Comparison of ENCODE assay signal across 20 mouse cellular contexts in genomic region chr8:61555343-61555742, GRCm38 (mm10).
DNase-seq lines count a peak whose midpoint lies in the region; ATAC-seq and TF ChIP-seq lines count a peak whose summit lies in the region.
"Had no signal": no experiment of that assay in that cellular context is flagged by ENCODE, and none has a peak within 500 bp of the region (broad histone marks: within the 10 kb centered on the region; RNA-seq: fewer than 3 reads in every experiment).

No protein-coding gene starts in this region.

- H3K9me3 ChIP-seq in forebrain, embryonic 14.5 days (replicated peaks; ENCODE audit: control insufficient read depth, low read length) = no peaks in the 10 kb centered on the region
- H3K9me3 ChIP-seq in forebrain, embryonic 16.5 days (ENCODE audit: control insufficient read depth, low read length) = no peaks in the 10 kb centered on the region
- H3K9me3 ChIP-seq in hindbrain, postnatal 0 days (ENCODE audit: low read length) = no peaks in the 10 kb centered on the region
- no peaks in the 10 kb centered on the region for H3K9me3 ChIP-seq in hindbrain, embryonic 14.5 days (ENCODE audit: control insufficient read depth, low read length)
- no peaks in the 10 kb centered on the region for H3K9me3 ChIP-seq in embryonic facial prominence, embryonic 15.5 days (replicated peaks)
- H3K9me3 ChIP-seq in midbrain, embryonic 16.5 days (replicated peaks; ENCODE audit: control insufficient read depth, low read length, poor library complexity, severe bottlenecking) = no peaks in the 10 kb centered on the region
- H3K9me3 ChIP-seq: hindbrain, embryonic 12.5 days; liver, embryonic 13.5 days; lung, embryonic 15.5 days; neural tube, embryonic 13.5 days had no signal

- no peaks in the 10 kb centered on the region; the same call in 1 of the 2 replicates for H3K36me3 ChIP-seq in forebrain, embryonic 14.5 days (ENCODE audit: control insufficient read depth, insufficient read depth, low read length)
- H3K36me3 ChIP-seq in forebrain, embryonic 16.5 days (ENCODE audit: control insufficient read depth, insufficient read depth) = no peaks in the 10 kb centered on the region
- H3K36me3 ChIP-seq in hindbrain, postnatal 0 days (ENCODE audit: insufficient read depth, low read length) = no peaks in the 10 kb centered on the region
- no peaks in the 10 kb centered on the region for H3K36me3 ChIP-seq in hindbrain, embryonic 14.5 days (replicated peaks; ENCODE audit: control insufficient read depth, insufficient read depth)
- H3K36me3 ChIP-seq in embryonic facial prominence, embryonic 15.5 days = no peaks in the 10 kb centered on the region; the same call in 1 of the 2 replicates
- H3K36me3 ChIP-seq in midbrain, embryonic 16.5 days (ENCODE audit: control insufficient read depth, insufficient read depth, low read length) = no peaks in the 10 kb centered on the region
- H3K36me3 ChIP-seq: hindbrain, embryonic 12.5 days; liver, embryonic 13.5 days had no signal

- H3K9ac ChIP-seq in forebrain, embryonic 14.5 days (ENCODE audit: low read length) = no peak overlapping the region
- H3K9ac ChIP-seq in forebrain, embryonic 16.5 days (replicated peaks; ENCODE audit: low read depth, low read length) = no peak overlapping the region
- no peak overlapping the region for H3K9ac ChIP-seq in hindbrain, postnatal 0 days (replicated peaks; ENCODE audit: low read length)
- H3K9ac ChIP-seq in hindbrain, embryonic 14.5 days = no peak overlapping the region
- H3K9ac ChIP-seq in embryonic facial prominence, embryonic 15.5 days = no peak overlapping the region
- no peak overlapping the region for H3K9ac ChIP-seq in midbrain, embryonic 16.5 days (ENCODE audit: low read depth, low read length)
- H3K9ac ChIP-seq: hindbrain, embryonic 12.5 days; liver, embryonic 13.5 days; lung, embryonic 15.5 days; neural tube, embryonic 13.5 days had no signal

- H3K27me3 ChIP-seq in forebrain, embryonic 14.5 days (replicated peaks; ENCODE audit: control insufficient read depth, insufficient read depth, low read length) = no peaks in the 10 kb centered on the region
- H3K27me3 ChIP-seq in forebrain, embryonic 16.5 days (replicated peaks; ENCODE audit: control insufficient read depth, insufficient read depth, low read length) = no peaks in the 10 kb centered on the region
- H3K27me3 ChIP-seq in hindbrain, postnatal 0 days (ENCODE audit: insufficient read depth, low read length) = no peaks in the 10 kb centered on the region
- no peaks in the 10 kb centered on the region for H3K27me3 ChIP-seq in hindbrain, embryonic 14.5 days (ENCODE audit: control insufficient read depth, insufficient read depth, low read length)
- no peaks in the 10 kb centered on the region for H3K27me3 ChIP-seq in embryonic facial prominence, embryonic 15.5 days
- no peaks in the 10 kb centered on the region for H3K27me3 ChIP-seq in midbrain, embryonic 16.5 days (ENCODE audit: control insufficient read depth, insufficient read depth, low read depth, low read length)
- H3K27me3 ChIP-seq: hindbrain, embryonic 12.5 days; liver, embryonic 13.5 days; lung, embryonic 15.5 days; neural tube, embryonic 13.5 days had no signal

- 53% methylated on average over 6 of the region's 6 CpGs for WGBS in forebrain, embryonic 14.5 days
- 61% methylated on average over 6 of the region's 6 CpGs for WGBS in forebrain, embryonic 16.5 days
- 53% methylated on average over 6 of the region's 6 CpGs for WGBS in hindbrain, postnatal 0 days
- WGBS in hindbrain, embryonic 14.5 days = 61% methylated on average over 6 of the region's 6 CpGs
- 42% methylated on average over 6 of the region's 6 CpGs for WGBS in embryonic facial prominence, embryonic 15.5 days
- WGBS in midbrain, embryonic 16.5 days = 20% methylated on average over 6 of the region's 6 CpGs

- no peak overlapping the region for H3K4me2 ChIP-seq in forebrain, embryonic 14.5 days (ENCODE audit: low read length)
- no peak overlapping the region for H3K4me2 ChIP-seq in forebrain, embryonic 16.5 days (ENCODE audit: low read length)
- H3K4me2 ChIP-seq in hindbrain, postnatal 0 days (ENCODE audit: low read depth, low read length) = no peak overlapping the region
- no peak overlapping the region for H3K4me2 ChIP-seq in hindbrain, embryonic 14.5 days (replicated peaks)
- H3K4me2 ChIP-seq in embryonic facial prominence, embryonic 15.5 days (replicated peaks) = no peak overlapping the region
- no peak overlapping the region for H3K4me2 ChIP-seq in midbrain, embryonic 16.5 days (ENCODE audit: low read length)
- H3K4me2 ChIP-seq: heart, embryonic 11.5 days; hindbrain, embryonic 12.5 days; liver, embryonic 13.5 days; lung, embryonic 15.5 days; neural tube, embryonic 13.5 days had no signal

- DNase-seq in forebrain, embryonic 14.5 days (ENCODE audit: low spot score) = peak; percentile 33
- DNase-seq in hindbrain, postnatal 0 days (ENCODE audit: low spot score) = no peak
- DNase-seq in hindbrain, embryonic 14.5 days (ENCODE audit: low spot score) = no peak
- no peak for DNase-seq in kidney, postnatal 4 days
- no peak for DNase-seq in lung, postnatal 36 days
- DNase-seq: cerebellum, adult 9-11 months; gastrocnemius, postnatal 10 days; liver, embryonic 13.5 days; right cerebral cortex, postnatal 4 days; thymus, postnatal 25 days had no signal

- TF ChIP-seq CTCF in hindbrain, postnatal 0 days (IDR thresholded peaks at IDR 0.05; ENCODE audit: low read depth) = no peak

- H3K4me3 ChIP-seq in forebrain, embryonic 14.5 days (ENCODE audit: low read depth, low read length) = no peak overlapping the region
- no peak overlapping the region for H3K4me3 ChIP-seq in forebrain, embryonic 16.5 days (replicated peaks; ENCODE audit: low read length)
- no peak overlapping the region for H3K4me3 ChIP-seq in hindbrain, postnatal 0 days (ENCODE audit: low read length)
- H3K4me3 ChIP-seq in hindbrain, embryonic 14.5 days (replicated peaks; ENCODE audit: low read length) = no peak overlapping the region
- no peak overlapping the region for H3K4me3 ChIP-seq in embryonic facial prominence, embryonic 15.5 days (replicated peaks)
- H3K4me3 ChIP-seq in midbrain, embryonic 16.5 days (ENCODE audit: low read depth, low read length) = no peak overlapping the region
- H3K4me3 ChIP-seq: hindbrain, embryonic 12.5 days; layer of hippocampus, adult 2 months; liver, embryonic 13.5 days; lung, embryonic 15.5 days; neural tube, embryonic 13.5 days had no signal

- H3K4me1 ChIP-seq in forebrain, embryonic 14.5 days (ENCODE audit: control insufficient read depth, insufficient read depth, low read length) = no peaks in the 10 kb centered on the region
- no peaks in the 10 kb centered on the region for H3K4me1 ChIP-seq in forebrain, embryonic 16.5 days (replicated peaks; ENCODE audit: control insufficient read depth, insufficient read depth, low read length)
- H3K4me1 ChIP-seq in hindbrain, postnatal 0 days (ENCODE audit: insufficient read depth, low read length) = no peaks in the 10 kb centered on the region
- 0 out of 2 replicates have a peak, but pooled peaks cover 3% of the 10 kb centered on the region for H3K4me1 ChIP-seq in hindbrain, embryonic 14.5 days (replicated peaks; ENCODE audit: control insufficient read depth, insufficient read depth, low read length)
- peaks cover 53% of the 10 kb centered on the region for H3K4me1 ChIP-seq in embryonic facial prominence, embryonic 15.5 days
- H3K4me1 ChIP-seq in midbrain, embryonic 16.5 days (ENCODE audit: control insufficient read depth, insufficient read depth, low read length) = peaks cover 5% of the 10 kb centered on the region

- peak; percentile 57; the same call in 1 of the 2 replicates for ATAC-seq in forebrain, embryonic 14.5 days
- ATAC-seq in forebrain, embryonic 16.5 days = no peak
- peak; percentile 53; the same call in 1 of the 2 replicates for ATAC-seq in hindbrain, postnatal 0 days
- no peak for ATAC-seq in hindbrain, embryonic 14.5 days (ENCODE audit: low FRiP score)
- ATAC-seq in embryonic facial prominence, embryonic 15.5 days (ENCODE audit: insufficient number of reproducible peaks, low FRiP score, low TSS enrichment, low read depth) = no peak
- ATAC-seq in midbrain, embryonic 16.5 days = peak; percentile 80
- ATAC-seq: intestine, postnatal 0 days had no signal

- no peak overlapping the region for H3K27ac ChIP-seq in forebrain, embryonic 14.5 days (ENCODE audit: low read depth, low read length)
- H3K27ac ChIP-seq in forebrain, embryonic 16.5 days (ENCODE audit: low read length) = no peak overlapping the region
- H3K27ac ChIP-seq in hindbrain, postnatal 0 days = no peak overlapping the region
- no peak overlapping the region for H3K27ac ChIP-seq in hindbrain, embryonic 14.5 days
- peak overlapping the region; percentile 22; the same call in 1 of the 2 replicates for H3K27ac ChIP-seq in embryonic facial prominence, embryonic 15.5 days (replicated peaks)
- H3K27ac ChIP-seq in midbrain, embryonic 16.5 days (ENCODE audit: low read length) = no peak overlapping the region
- H3K27ac ChIP-seq: hindbrain, embryonic 12.5 days; kidney, postnatal 0 days; layer of hippocampus, adult 2 months; liver, embryonic 13.5 days; lung, embryonic 15.5 days; neural tube, embryonic 13.5 days had no signal

Comparison
In these comparisons a context has a peak if more than half of its experiments do, and no peak if none do; other contexts are left out.
1. ATAC-seq: peak in forebrain, embryonic 14.5 days (single experiment), hindbrain, postnatal 0 days (single experiment) and midbrain, embryonic 16.5 days (single experiment); none in forebrain, embryonic 16.5 days (single experiment), hindbrain, embryonic 14.5 days (single experiment) and embryonic facial prominence, embryonic 15.5 days (single experiment).